Mouse (Mus musculus) limb, embryonic 10.5 days (tissue): ENCODE measurements around the gene Saxo2. TPM values are rescaled to one million over a fixed set of nuclear protein-coding genes. Genes with fewer than 3 reads are reported as not detected.

Source experiments
- DNase-seq: peaks from one replicate; pipeline ENCODE4 v3.0.0-alpha.2; 2017; ENCODE audit warnings: low spot score
- H3K27ac ChIP-seq: fragments of 300-500 bp; sonication (generic); 2 replicates; pipeline ENCODE4 v1.5.1; 2016; ENCODE audit warnings: mild to moderate bottlenecking
- H3K27me3 ChIP-seq: fragments of 300-500 bp; sonication (generic); 2 replicates; pipeline ENCODE4 v1.6.1; 2016; ENCODE audit warnings: low read depth, mild to moderate bottlenecking; ENCODE audit not compliant: poor library complexity, severe bottlenecking
- H3K36me3 ChIP-seq: fragments of 300-500 bp; sonication (generic); 2 replicates; pipeline ENCODE4 v1.6.1; 2016; ENCODE audit warnings: mild to moderate bottlenecking, moderate library complexity
- H3K4me1 ChIP-seq: fragments of 300-500 bp; sonication (generic); 2 replicates; pipeline ENCODE4 v1.6.1; 2016
- H3K4me3 ChIP-seq: fragments of 300-500 bp; sonication (generic); 2 replicates; pipeline ENCODE4 v1.5.1; 2016; ENCODE audit warnings: mild to moderate bottlenecking, moderate library complexity
- H3K9me3 ChIP-seq: fragments of 300-500 bp; sonication (generic); replicated peaks from 2 replicates; pipeline ENCODE4 v1.6.1; 2016; ENCODE audit warnings: mild to moderate bottlenecking
- WGBS: fragments of 180-500 bp; shearing (Covaris S2); methylation state at CpG from one replicate; pipeline ENCODE4 v1.1.7; 2016; 5-methylcytosine and 5-hydroxymethylcytosine counted together
- polyA plus RNA-seq: library from polyadenylated mRNA; unstranded; fragments of >200 nt; fragmentation: Nextera tagmentation; extraction: Ambion mirVana; gene quantifications from 2 replicates; pipeline ENCODE4 v1.2.1, GENCODE M21; 2016

Gene Saxo2
- polyA plus RNA-seq, 1 experiment from 2014 or later: 5.5 TPM

- peaks cover 11% of the 10 kb centered on the region for H3K4me1 ChIP-seq
- H3K36me3 ChIP-seq: no peaks in the 10 kb centered on the region
- H3K27me3 ChIP-seq: no peaks in the 10 kb centered on the region
- H3K4me3 ChIP-seq: no peak overlapping the region
- no peak overlapping the region for H3K27ac ChIP-seq
- no peaks in the 10 kb centered on the region for H3K9me3 ChIP-seq
- WGBS: 83% methylated on average over 6 of the region's 6 CpGs
- no peak for DNase-seq
These were observed 42.9 kb downstream of the Saxo2 start for GRCm38 (mm10) chr7:82605425-82605824.

GRCm38 (mm10) chr7:82602008-82602407, 46.3 kb downstream of the Saxo2 start:
- no peak overlapping the region for H3K27ac ChIP-seq
- no peaks in the 10 kb centered on the region for H3K9me3 ChIP-seq
- H3K4me3 ChIP-seq: no peak overlapping the region
- DNase-seq: no peak
- H3K4me1 ChIP-seq: peaks cover 11% of the 10 kb centered on the region
- 85% methylated on average over 4 of the region's 4 CpGs for WGBS
- no peaks in the 10 kb centered on the region for H3K27me3 ChIP-seq
- H3K36me3 ChIP-seq: no peaks in the 10 kb centered on the region

GRCm38 (mm10) chr7:82590931-82591330, 57.4 kb downstream of the Saxo2 start:
- H3K27me3 ChIP-seq: no peaks in the 10 kb centered on the region
- DNase-seq: no peak
- no peaks in the 10 kb centered on the region for H3K36me3 ChIP-seq
- H3K4me1 ChIP-seq: no peaks in the 10 kb centered on the region
- no peaks in the 10 kb centered on the region for H3K9me3 ChIP-seq
- H3K27ac ChIP-seq: no peak overlapping the region
- WGBS: 90% methylated on average over 6 of the region's 6 CpGs
- H3K4me3 ChIP-seq: no peak overlapping the region

Other genes starting within 250 kb of the Saxo2 start
- 24.0 and 25.8 TPM in 2 replicates for gene Efl1, start 86 bp upstream of the Saxo2 start, polyA plus RNA-seq
- gene Mex3b, start 218.8 kb upstream of the Saxo2 start, polyA plus RNA-seq: 26.3 and 38.5 TPM in 2 replicates